Mouse (Mus musculus) cerebellum, adult 18-20 months (tissue): ENCODE measurements around the gene Ccnk.

Source experiments
- DNase-seq, 2 experiments: peaks; one replicate each; pipeline ENCODE4 v3.0.0; 2021

Gene Ccnk

GRCm38 (mm10) chr12:108179321-108180266 lies at the start of gene Ccnk:
Ccnk (plus strand) TSS chr12:108179579.
- DNase-seq = peak; percentile 98 to 99

GRCm38 (mm10) chr12:108132450-108133070 lies 46.8 kb upstream of the Ccnk start:
- peak; percentile 18 to 26 for DNase-seq

GRCm38 (mm10) chr12:108133181-108133580 lies 46.2 kb upstream of the Ccnk start:
- DNase-seq = no peak

- peak in 1 of 2 experiments; percentile 22 for DNase-seq
Observed at GRCm38 (mm10) chr12:108135610-108136208, 43.7 kb upstream of the Ccnk start.

- no peak for DNase-seq
Observed at GRCm38 (mm10) chr12:108143624-108144498, 35.5 kb upstream of the Ccnk start.

GRCm38 (mm10) chr12:108145198-108145597 lies 34.2 kb upstream of the Ccnk start:
- DNase-seq = no peak

GRCm38 (mm10) chr12:108149764-108150163 lies 29.6 kb upstream of the Ccnk start:
- DNase-seq = no peak

GRCm38 (mm10) chr12:108152743-108153142 lies 26.6 kb upstream of the Ccnk start:
- DNase-seq = no peak

GRCm38 (mm10) chr12:108159863-108160262 lies 19.5 kb upstream of the Ccnk start:
- no peak for DNase-seq

- DNase-seq = peak in 1 of 2 experiments; percentile 23
Observed at GRCm38 (mm10) chr12:108162036-108162435, 17.3 kb upstream of the Ccnk start.

GRCm38 (mm10) chr12:108163706-108164105 lies 15.7 kb upstream of the Ccnk start:
- peak; percentile 27 to 45 for DNase-seq

GRCm38 (mm10) chr12:108168909-108169308 lies 10.5 kb upstream of the Ccnk start:
- DNase-seq = no peak

- no peak for DNase-seq
Observed at GRCm38 (mm10) chr12:108170467-108170866, 8.9 kb upstream of the Ccnk start.

- DNase-seq = no peak
Observed at GRCm38 (mm10) chr12:108171336-108171735, 8.0 kb upstream of the Ccnk start.

GRCm38 (mm10) chr12:108172639-108173038 lies 6.7 kb upstream of the Ccnk start:
- DNase-seq = peak in 1 of 2 experiments; percentile 28

- no peak for DNase-seq
Observed at GRCm38 (mm10) chr12:108174606-108175505, 4.5 kb upstream of the Ccnk start.

GRCm38 (mm10) chr12:108176366-108176765 lies 3.0 kb upstream of the Ccnk start:
- no peak for DNase-seq

GRCm38 (mm10) chr12:108178331-108179245 lies 791 bp upstream of the Ccnk start:
- DNase-seq = peak; percentile 59 to 68

- DNase-seq = no peak
Observed at GRCm38 (mm10) chr12:108179246-108179320, 296 bp upstream of the Ccnk start, which contains the start of gene Setd3. Setd3 (minus strand) TSS chr12:108179314.

- no peak for DNase-seq
Observed at GRCm38 (mm10) chr12:108181716-108182115, 2.3 kb downstream of the Ccnk start.

GRCm38 (mm10) chr12:108187541-108188091 lies 8.2 kb downstream of the Ccnk start:
- DNase-seq = no peak
